Mouse (Mus musculus) kidney, embryonic 14.5 days (tissue): ENCODE data around the gene Spaca7. TPM values are rescaled to one million over a fixed set of nuclear protein-coding genes. Genes with fewer than 3 reads are reported as not detected.

ENCODE experiments used
- ATAC-seq: fragments of 200-750 bp; cut with Nextera tagmentation; 2 replicates; pipeline ENCODE4 v1.8.0; 2017; ENCODE audit warnings: moderate number of reproducible peaks, mild to moderate bottlenecking, moderate TSS enrichment, moderate library complexity; ENCODE audit not compliant: low FRiP score, low TSS enrichment
- H3K27ac ChIP-seq: fragments of 300-500 bp; sonication (generic); 2 replicates; pipeline ENCODE4 v1.5.1; 2014; ENCODE audit warnings: low read depth, mild to moderate bottlenecking, low read length, moderate library complexity, mixed read lengths
- H3K27me3 ChIP-seq: fragments of 300-500 bp; sonication (generic); 2 replicates; pipeline ENCODE4 v1.6.1; 2014; ENCODE audit warnings: mild to moderate bottlenecking, low read length; ENCODE audit not compliant: control insufficient read depth, insufficient read depth
- H3K36me3 ChIP-seq: fragments of 300-500 bp; sonication (generic); 2 replicates; pipeline ENCODE4 v1.6.1; 2014; ENCODE audit warnings: low read length, mixed read lengths; ENCODE audit not compliant: control insufficient read depth, insufficient read depth
- H3K4me1 ChIP-seq: fragments of 300-500 bp; sonication (generic); 2 replicates; pipeline ENCODE4 v1.6.1; 2014; ENCODE audit warnings: low read length, mixed read lengths; ENCODE audit not compliant: control insufficient read depth, insufficient read depth
- H3K4me2 ChIP-seq: fragments of 300-500 bp; sonication (generic); replicated peaks from 2 replicates; pipeline ENCODE4 v1.6.1; 2014; ENCODE audit warnings: low read depth, mild to moderate bottlenecking, low read length
- H3K4me3 ChIP-seq: fragments of 300-500 bp; sonication (generic); 2 replicates; pipeline ENCODE4 v1.5.1; 2014; ENCODE audit warnings: mild to moderate bottlenecking, low read length
- H3K9ac ChIP-seq: fragments of 300-500 bp; sonication (generic); 2 replicates; pipeline ENCODE4 v1.6.1; 2014; ENCODE audit warnings: low read depth, mild to moderate bottlenecking, low read length, moderate library complexity
- H3K9me3 ChIP-seq: fragments of 300-500 bp; sonication (generic); 2 replicates; pipeline ENCODE4 v1.6.1; 2016; ENCODE audit warnings: low read length; ENCODE audit not compliant: control insufficient read depth
- WGBS: fragments of 180-500 bp; shearing (Covaris S2); extraction: QIAGEN DNeasy Blood & Tissue Kit; methylation state at CpG from one replicate; pipeline ENCODE4 v1.1.7; 2014; 5-methylcytosine and 5-hydroxymethylcytosine counted together
- polyA plus RNA-seq: library from polyadenylated mRNA; unstranded; fragments of >200 nt; fragmentation: Nextera tagmentation; extraction: Ambion mirVana; gene quantifications from 2 replicates; pipeline ENCODE4 v1.2.1, GENCODE M21; 2014

The Spaca7 gene
- polyA plus RNA-seq: 0.69 and 0.97 TPM in 2 replicates

DNA sequence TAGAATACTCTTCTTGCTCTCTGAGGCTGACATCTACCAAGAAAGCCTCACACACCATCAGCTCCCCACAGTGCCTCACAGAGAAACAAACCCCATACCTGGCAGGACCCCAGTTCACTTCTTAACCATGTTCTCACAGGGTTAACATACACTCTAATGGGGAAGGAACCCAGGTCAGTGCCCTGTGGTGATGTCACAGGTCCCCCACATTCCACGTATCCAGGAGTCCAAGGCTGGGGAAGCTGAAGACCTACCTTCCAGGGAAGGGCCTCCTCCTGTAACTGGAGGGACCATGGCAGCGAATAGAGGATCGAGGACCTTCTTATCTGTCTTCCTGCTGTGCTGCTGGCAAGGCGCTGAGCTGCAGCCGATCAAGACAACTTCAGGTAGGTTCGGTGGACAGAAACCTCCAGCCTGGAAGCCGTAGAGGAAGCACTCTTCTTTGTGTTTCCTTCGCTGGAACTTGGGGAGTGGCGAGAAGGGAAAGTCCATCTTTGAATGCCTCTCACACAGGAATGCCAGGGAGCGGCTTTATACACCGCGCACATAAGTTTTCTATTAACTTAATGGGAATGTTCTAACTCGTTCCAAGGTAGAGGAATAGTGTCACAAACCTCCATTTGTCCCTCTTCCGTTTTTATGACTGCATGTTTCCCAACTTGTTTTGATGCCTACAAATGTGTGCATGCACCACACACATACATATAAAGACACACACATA lies at the start of gene Spaca7:
Gene Spaca7 (plus strand): TSS at position 216 of the 721 bp plus-strand sequence.
- H3K27me3 ChIP-seq: no peaks in the 10 kb centered on the region
- no peak within 1 kb of the TSS for H3K4me3 ChIP-seq
- no peaks in the 10 kb centered on the region for H3K36me3 ChIP-seq
- no peak within 1 kb of the TSS for H3K4me2 ChIP-seq
- no peaks in the 10 kb centered on the region for H3K9me3 ChIP-seq
- WGBS: 66% methylated on average over 14 of the region's 14 CpGs
- H3K27ac ChIP-seq: no peak within 1 kb of the TSS
- ATAC-seq: no peak
- no peak within 1 kb of the TSS for H3K9ac ChIP-seq
- H3K4me1 ChIP-seq: no peaks in the 10 kb centered on the region

DNA sequence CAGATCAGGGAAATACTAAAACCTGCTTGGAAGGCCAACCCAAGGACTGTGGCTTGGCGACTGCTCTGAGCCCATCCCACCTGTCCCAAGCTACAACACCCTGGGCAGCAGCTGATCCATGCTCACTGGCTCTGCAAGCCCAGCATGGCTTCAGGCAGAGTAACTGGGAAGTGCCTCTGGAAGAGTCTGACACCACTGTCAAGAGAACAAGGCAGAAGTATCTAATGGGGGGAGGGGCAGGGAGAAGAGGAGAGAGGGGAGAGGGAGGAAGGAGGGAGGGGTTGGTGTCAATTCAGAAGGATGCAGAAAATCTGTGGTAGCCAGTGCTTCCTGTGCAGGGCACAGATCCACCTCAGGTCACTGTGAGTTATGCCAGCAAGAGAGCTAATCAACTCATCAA lies 48.5 kb upstream of the Spaca7 start:
- Histone ChIP-seq H3K36me3 (no peaks in the 10 kb centered on the region), H3K27ac (no peak overlapping the region), H3K4me3 (no peak overlapping the region), H3K27me3 (no peaks in the 10 kb centered on the region), H3K4me2 (no peak overlapping the region), H3K9ac (no peak overlapping the region), H3K4me1 (no peaks in the 10 kb centered on the region), H3K9me3 (no peaks in the 10 kb centered on the region)
- ATAC-seq: no peak
- 15% methylated on average over 1 of the region's 1 CpGs for WGBS

DNA sequence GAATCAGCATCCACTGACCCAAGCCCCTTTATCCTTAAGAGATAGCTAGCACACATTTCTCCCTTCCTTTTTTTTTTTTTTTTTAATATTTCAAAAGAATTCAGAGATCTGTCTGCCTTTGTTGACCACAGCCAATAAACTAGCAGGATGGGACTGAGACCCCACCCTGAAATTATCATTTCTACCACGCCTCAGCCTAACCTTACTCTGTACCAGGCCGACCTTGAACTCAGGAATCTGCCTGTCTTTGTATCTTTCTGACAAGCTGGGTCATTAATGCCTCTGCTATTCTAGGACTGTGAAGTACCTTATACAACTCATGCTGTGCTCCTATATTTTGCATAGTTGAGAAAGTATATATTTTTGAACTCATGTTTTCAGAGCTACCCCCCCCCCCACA lies 44.2 kb upstream of the Spaca7 start:
- Histone ChIP-seq H3K4me3 (no peak overlapping the region), H3K4me1 (no peaks in the 10 kb centered on the region), H3K27me3 (no peaks in the 10 kb centered on the region), H3K9me3 (no peaks in the 10 kb centered on the region), H3K36me3 (no peaks in the 10 kb centered on the region), H3K27ac (no peak overlapping the region), H3K9ac (no peak overlapping the region), H3K4me2 (no peak overlapping the region)
- no peak for ATAC-seq
- WGBS: 79% methylated on average over 2 of the region's 2 CpGs

DNA sequence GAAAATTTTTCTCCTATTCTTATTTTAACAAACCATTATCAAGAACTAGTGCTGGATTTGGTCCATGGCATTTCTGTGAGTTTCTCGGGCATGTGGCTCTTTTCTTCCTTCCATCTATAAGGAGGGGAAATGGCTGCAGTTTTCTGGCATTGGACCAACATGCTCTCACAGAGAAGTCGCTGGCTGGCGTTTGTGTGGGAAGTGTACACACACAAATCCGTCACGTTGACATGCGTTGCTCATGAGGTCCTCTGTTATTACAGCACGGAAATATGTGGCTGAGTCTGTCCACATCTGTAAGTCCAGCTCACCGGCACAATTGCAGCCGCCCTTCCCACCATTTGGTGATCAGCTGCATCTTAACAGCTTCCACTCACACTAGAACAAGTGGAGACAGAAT lies 37.2 kb upstream of the Spaca7 start:
- no peaks in the 10 kb centered on the region for H3K36me3 ChIP-seq
- ATAC-seq: no peak
- 53% methylated on average over 9 of the region's 9 CpGs for WGBS
- H3K27ac ChIP-seq: no peak overlapping the region
- H3K4me2 ChIP-seq: no peak overlapping the region
- H3K27me3 ChIP-seq: no peaks in the 10 kb centered on the region; the same call in 1 of the 2 replicates
- H3K9me3 ChIP-seq: no peaks in the 10 kb centered on the region
- H3K4me1 ChIP-seq: no peaks in the 10 kb centered on the region
- no peak overlapping the region for H3K9ac ChIP-seq
- H3K4me3 ChIP-seq: no peak overlapping the region

DNA sequence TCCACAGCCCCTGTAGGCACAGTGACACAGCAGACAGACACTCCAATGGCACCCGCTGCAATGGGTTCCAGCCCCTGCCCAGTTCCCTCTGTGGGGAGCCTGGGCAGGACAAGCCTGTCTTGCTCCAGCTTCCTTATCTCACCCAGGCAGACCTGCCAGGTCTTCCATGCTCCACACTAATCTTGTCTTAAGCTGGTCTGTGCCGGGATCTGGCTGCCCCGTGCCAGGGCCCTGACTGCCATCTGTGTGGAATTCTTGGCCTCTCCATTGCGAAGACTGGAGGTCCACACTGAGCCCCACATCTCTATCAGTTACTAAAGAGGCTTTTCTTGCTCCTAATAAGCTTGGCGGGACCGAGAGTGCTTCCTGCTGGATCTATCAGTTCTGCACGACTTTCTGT lies 36.5 kb upstream of the Spaca7 start:
- H3K9me3 ChIP-seq: no peaks in the 10 kb centered on the region
- no peaks in the 10 kb centered on the region for H3K4me1 ChIP-seq
- no peaks in the 10 kb centered on the region; the same call in 1 of the 2 replicates for H3K27me3 ChIP-seq
- no peaks in the 10 kb centered on the region for H3K36me3 ChIP-seq
- H3K27ac ChIP-seq: no peak overlapping the region
- ATAC-seq: no peak
- no peak overlapping the region for H3K4me2 ChIP-seq
- H3K9ac ChIP-seq: no peak overlapping the region; the same call in 1 of the 2 replicates
- WGBS: 87% methylated on average over 7 of the region's 7 CpGs
- H3K4me3 ChIP-seq: no peak overlapping the region

DNA sequence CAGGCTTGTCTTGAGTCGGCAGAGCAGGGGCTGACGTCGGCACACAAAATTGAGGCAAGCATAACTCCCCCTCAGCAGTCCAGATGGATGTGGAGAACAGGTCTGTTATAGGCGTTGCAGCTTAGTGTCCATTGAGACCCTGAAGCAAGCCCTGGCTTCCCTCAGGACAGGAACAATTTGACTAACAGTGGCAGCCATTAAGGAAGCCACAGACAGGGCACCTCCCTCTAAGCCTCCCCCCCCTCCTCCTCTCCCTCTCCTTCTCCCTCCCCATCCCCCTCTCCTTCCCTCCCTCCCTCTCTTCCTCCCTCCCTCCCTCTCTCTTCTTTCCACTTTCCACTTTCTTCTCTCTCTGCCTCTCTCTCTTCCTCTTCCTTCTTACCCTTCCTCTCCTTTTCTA lies 27.6 kb upstream of the Spaca7 start:
- Histone ChIP-seq H3K36me3 (no peaks in the 10 kb centered on the region), H3K4me3 (no peak overlapping the region), H3K9ac (no peak overlapping the region), H3K4me1 (no peaks in the 10 kb centered on the region), H3K27me3 (peaks cover 15% of the 10 kb centered on the region; the same call in 1 of the 2 replicates), H3K9me3 (no peaks in the 10 kb centered on the region), H3K4me2 (no peak overlapping the region), H3K27ac (no peak overlapping the region)
- 57% methylated on average over 4 of the region's 4 CpGs for WGBS
- ATAC-seq: no peak

DNA sequence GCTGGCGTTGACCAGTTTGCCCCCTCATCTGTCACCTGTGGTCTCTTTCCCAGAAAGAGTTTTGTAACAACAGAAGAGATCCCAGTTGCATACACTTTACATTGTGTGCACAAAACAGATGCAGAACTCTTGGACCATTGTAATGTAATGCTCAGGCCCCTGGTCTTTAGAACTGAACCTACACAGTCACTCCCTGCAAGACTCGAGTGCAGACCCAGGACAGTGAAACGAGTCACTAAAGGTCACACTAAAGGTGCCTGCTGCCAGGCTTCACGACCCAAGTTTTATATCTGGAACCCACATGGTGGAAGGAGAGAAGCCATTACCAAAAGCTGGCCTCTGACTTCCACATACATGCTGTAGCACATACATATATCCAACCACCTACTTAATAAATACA lies 27.2 kb upstream of the Spaca7 start:
- Histone ChIP-seq H3K4me1 (no peaks in the 10 kb centered on the region), H3K27ac (no peak overlapping the region), H3K36me3 (no peaks in the 10 kb centered on the region), H3K4me2 (no peak overlapping the region), H3K9ac (no peak overlapping the region), H3K9me3 (no peaks in the 10 kb centered on the region), H3K4me3 (no peak overlapping the region), H3K27me3 (peaks cover 15% of the 10 kb centered on the region; the same call in 1 of the 2 replicates)
- ATAC-seq: no peak
- WGBS: 61% methylated on average over 4 of the region's 4 CpGs

DNA sequence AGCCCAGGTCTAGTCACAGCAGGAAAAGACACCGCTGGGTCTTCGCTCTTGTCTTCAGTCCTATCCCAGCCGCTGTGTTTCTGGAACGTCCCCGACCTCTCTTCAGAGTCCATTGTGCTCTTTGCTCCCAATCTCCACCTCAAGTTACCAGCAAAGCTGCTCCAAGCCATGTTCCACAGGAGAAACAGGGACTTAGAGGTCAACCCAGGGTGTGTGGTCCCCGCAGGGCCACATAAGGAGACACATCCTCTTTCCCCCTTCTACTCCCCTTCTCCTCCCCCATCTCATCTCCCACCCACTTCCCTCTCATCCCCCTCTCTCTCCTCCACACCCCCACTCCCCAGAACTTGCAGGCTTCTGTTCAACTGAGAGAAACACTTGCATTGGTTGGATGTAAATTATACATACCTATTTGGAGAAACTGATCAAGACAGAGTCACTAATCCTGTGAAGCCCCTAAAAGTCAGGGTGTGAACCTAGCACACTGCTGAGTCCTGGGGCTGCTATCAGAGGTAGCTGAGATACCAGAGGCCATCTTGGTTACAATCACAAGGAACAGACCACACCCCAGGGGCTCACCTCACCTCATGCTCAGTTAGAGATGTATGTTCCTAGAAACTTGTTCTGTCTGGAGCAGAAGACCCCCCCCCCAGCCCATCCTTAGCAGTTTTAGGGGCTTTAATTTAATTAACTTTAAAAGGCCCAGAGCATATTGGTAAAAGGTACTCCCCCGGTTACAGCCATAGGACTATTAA lies 25.2 kb upstream of the Spaca7 start:
- WGBS: 56% methylated on average over 7 of the region's 7 CpGs
- no peaks in the 10 kb centered on the region for H3K36me3 ChIP-seq
- no peak overlapping the region for H3K9ac ChIP-seq
- no peaks in the 10 kb centered on the region for H3K4me1 ChIP-seq
- H3K4me3 ChIP-seq: no peak overlapping the region
- peaks cover 5% of the 10 kb centered on the region for H3K9me3 ChIP-seq
- H3K4me2 ChIP-seq: no peak overlapping the region
- no peak for ATAC-seq
- no peak overlapping the region for H3K27ac ChIP-seq
- H3K27me3 ChIP-seq: peaks cover 15% of the 10 kb centered on the region; the same call in 1 of the 2 replicates

DNA sequence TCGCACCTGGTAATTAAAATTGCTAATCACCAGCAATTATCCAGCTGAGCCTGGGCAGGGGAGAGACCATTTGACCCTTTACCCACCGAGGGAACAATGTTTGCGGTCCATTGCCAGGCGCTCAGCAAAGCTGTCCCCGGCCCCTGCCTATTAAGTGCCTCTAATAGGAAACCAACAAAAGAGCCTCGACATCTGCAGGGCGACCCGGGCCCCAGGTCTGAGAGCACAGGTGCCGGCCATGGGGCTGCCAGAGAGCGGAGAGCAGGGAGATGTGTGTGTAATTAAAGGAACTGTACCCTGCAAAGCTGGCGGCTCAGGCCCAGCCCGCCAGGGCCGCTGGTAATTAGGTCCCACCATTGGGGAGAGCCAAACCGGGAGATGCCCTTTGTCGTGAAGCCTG lies 24.6 kb upstream of the Spaca7 start:
- no peak overlapping the region for H3K27ac ChIP-seq
- H3K9me3 ChIP-seq: peaks cover 5% of the 10 kb centered on the region
- H3K9ac ChIP-seq: no peak overlapping the region
- no peaks in the 10 kb centered on the region for H3K4me1 ChIP-seq
- WGBS: 4% methylated on average over 15 of the region's 15 CpGs
- H3K36me3 ChIP-seq: no peaks in the 10 kb centered on the region
- H3K27me3 ChIP-seq: peaks cover 15% of the 10 kb centered on the region; the same call in 1 of the 2 replicates
- H3K4me3 ChIP-seq: no peak overlapping the region
- ATAC-seq: no peak
- no peak overlapping the region for H3K4me2 ChIP-seq
